Mouse (Mus musculus) small intestine, adult 2 months (tissue): Measurements from ENCODE around the gene Echs1.

Experiments used
- CTCF ChIP-seq: fragments of 200-500 bp; IDR thresholded peaks from 2 replicates; pipeline ENCODE4 v1.5.1; 2012; ENCODE audit warnings: low read depth, mild to moderate bottlenecking, control low read depth, inconsistent platforms, low read length, moderate library complexity, mixed read lengths; ENCODE audit not compliant: insufficient replicate concordance, insufficient read length; ENCODE audit errors: extremely low read depth
- POLR2A ChIP-seq: fragments of 200-500 bp; IDR thresholded peaks from 2 replicates; pipeline ENCODE4 v1.6.1; 2012; ENCODE audit warnings: low read depth, mild to moderate bottlenecking, control low read depth, inconsistent platforms, low read length, moderate library complexity

DNA sequence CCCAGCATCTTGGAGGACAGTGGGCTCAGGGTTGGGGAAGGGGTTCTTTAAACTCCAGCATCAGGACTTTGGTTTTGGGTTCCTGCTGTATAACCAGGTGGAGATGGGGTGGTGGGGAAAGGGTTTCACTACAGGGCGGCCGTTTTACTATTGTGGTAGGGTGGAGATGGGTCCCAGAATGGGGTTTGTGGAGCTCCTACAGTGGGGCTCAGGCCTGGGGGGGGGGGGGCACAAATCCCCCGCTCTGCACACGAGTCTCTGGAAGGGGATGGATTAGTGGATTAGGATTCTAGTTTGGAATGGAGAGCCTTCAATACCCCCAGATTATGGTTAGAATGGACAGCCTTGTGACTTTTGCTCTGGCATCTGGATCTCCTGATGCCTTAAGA lies 37.5 kb upstream of the Echs1 start:
- TF ChIP-seq CTCF (no peak), POLR2A (no peak)
